Mouse (Mus musculus) neural tube, embryonic 12.5 days (tissue): ENCODE results near the gene Vmp1. TPM values are rescaled to one million over a fixed set of nuclear protein-coding genes. Genes with fewer than 3 reads are reported as not detected.

Experiments used
- ATAC-seq: fragments of 200-750 bp; cut with Nextera tagmentation; 2 replicates; pipeline ENCODE4 v1.8.0; 2017; ENCODE audit warnings: low read depth, mild to moderate bottlenecking, moderate TSS enrichment, moderate library complexity; ENCODE audit not compliant: low FRiP score
- H3K27ac ChIP-seq: fragments of 300-500 bp; sonication (generic); 2 replicates; pipeline ENCODE4 v1.5.1; 2016
- H3K27me3 ChIP-seq: fragments of 300-500 bp; sonication (generic); replicated peaks from 2 replicates; pipeline ENCODE4 v1.6.1; 2016; ENCODE audit warnings: mild to moderate bottlenecking
- H3K36me3 ChIP-seq: fragments of 300-500 bp; sonication (generic); 2 replicates; pipeline ENCODE4 v1.6.1; 2016; ENCODE audit warnings: mild to moderate bottlenecking
- H3K4me1 ChIP-seq: fragments of 300-500 bp; sonication (generic); 2 replicates; pipeline ENCODE4 v1.6.1; 2016
- H3K4me2 ChIP-seq: fragments of 300-500 bp; sonication (generic); replicated peaks from 2 replicates; pipeline ENCODE4 v1.6.1; 2016; ENCODE audit warnings: mild to moderate bottlenecking
- H3K4me3 ChIP-seq: fragments of 300-500 bp; sonication (generic); 2 replicates; pipeline ENCODE4 v1.5.1; 2016
- H3K9ac ChIP-seq: fragments of 300-500 bp; sonication (generic); 2 replicates; pipeline ENCODE4 v1.6.1; 2016; ENCODE audit warnings: mild to moderate bottlenecking
- H3K9me3 ChIP-seq: fragments of 300-500 bp; sonication (generic); 2 replicates; pipeline ENCODE4 v1.6.1; 2016; ENCODE audit warnings: mild to moderate bottlenecking
- WGBS: fragments of 180-500 bp; shearing (Covaris S2); methylation state at CpG from one replicate; pipeline ENCODE4 v1.1.7; 2016; 5-methylcytosine and 5-hydroxymethylcytosine counted together
- polyA plus RNA-seq: library from polyadenylated mRNA; unstranded; fragments of >200 nt; fragmentation: Nextera tagmentation; extraction: Ambion mirVana; gene quantifications from 2 replicates; pipeline ENCODE4 v1.2.1, GENCODE M21; 2016

The Vmp1 gene
- polyA plus RNA-seq, 1 experiment from 2014 or later = 96.6 TPM

GRCm38 (mm10) chr11:86668169-86668568, 15.5 kb downstream of the Vmp1 start:
- H3K9me3 ChIP-seq = no peaks in the 10 kb centered on the region
- H3K27ac ChIP-seq = no peak overlapping the region
- no peak overlapping the region for H3K4me2 ChIP-seq
- no peaks in the 10 kb centered on the region for H3K4me1 ChIP-seq
- H3K4me3 ChIP-seq = no peak overlapping the region
- WGBS = 92% methylated on average over 3 of the region's 3 CpGs
- H3K27me3 ChIP-seq = no peaks in the 10 kb centered on the region
- peaks cover 10% of the 10 kb centered on the region for H3K36me3 ChIP-seq
- ATAC-seq = no peak
- H3K9ac ChIP-seq = no peak overlapping the region

- no peak overlapping the region for H3K9ac ChIP-seq
- no peaks in the 10 kb centered on the region for H3K9me3 ChIP-seq
- H3K27ac ChIP-seq = no peak overlapping the region
- H3K36me3 ChIP-seq = peaks cover 11% of the 10 kb centered on the region
- H3K4me3 ChIP-seq = no peak overlapping the region
- ATAC-seq = no peak
- no peaks in the 10 kb centered on the region for H3K4me1 ChIP-seq
- no peak overlapping the region for H3K4me2 ChIP-seq
- WGBS = 96% methylated on average over 2 of the region's 2 CpGs
- no peaks in the 10 kb centered on the region for H3K27me3 ChIP-seq
Measured at GRCm38 (mm10) chr11:86667553-86667952, 16.1 kb downstream of the Vmp1 start.

DNA sequence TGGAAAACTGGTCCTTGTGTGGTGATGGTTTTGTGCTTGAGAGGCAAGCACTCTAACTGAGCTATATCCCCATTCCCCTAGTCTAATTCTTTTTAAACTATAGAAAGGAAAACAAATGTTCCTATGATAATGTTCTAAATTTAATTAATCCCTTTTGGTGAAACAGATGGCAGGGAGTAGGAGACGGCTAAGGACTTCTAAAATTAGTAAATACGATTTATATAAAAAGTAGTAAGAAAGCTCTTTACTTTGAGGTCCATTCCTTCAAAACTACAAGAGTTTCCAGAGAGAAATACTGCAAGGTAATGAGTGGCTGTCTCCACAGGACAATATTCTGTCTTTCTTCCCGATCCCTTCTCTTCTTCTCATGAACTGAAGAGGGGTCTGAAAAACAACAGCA, 19.2 kb downstream of the Vmp1 start:
- whole genome bisulfite sequencing = 97% methylated on average over 3 of the region's 3 CpGs
- Histone ChIP-seq H3K9me3 (no peaks in the 10 kb centered on the region), H3K27ac (no peak overlapping the region), H3K36me3 (peaks cover 28% of the 10 kb centered on the region), H3K4me2 (no peak overlapping the region), H3K4me1 (no peaks in the 10 kb centered on the region), H3K4me3 (no peak overlapping the region), H3K27me3 (no peaks in the 10 kb centered on the region), H3K9ac (no peak overlapping the region)
- no peak for ATAC-seq

DNA sequence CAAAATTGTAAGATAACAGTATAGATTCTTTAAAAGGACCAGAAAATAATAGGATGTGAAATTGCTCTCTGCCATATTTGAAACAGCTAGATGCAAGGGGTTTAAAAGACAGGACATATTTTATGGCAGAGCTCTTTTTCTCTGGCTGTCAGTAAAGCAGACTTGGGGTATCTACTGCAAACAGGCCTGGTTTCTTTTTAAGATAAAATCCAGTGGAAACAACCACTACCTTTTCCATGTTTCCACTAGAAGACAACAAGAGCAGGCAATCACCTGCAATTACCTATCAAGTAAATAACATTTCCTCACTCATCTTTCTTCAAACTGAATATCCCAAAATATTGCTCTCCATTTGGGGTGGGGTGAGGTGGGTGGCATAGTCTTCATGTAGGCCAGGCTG, 19.7 kb downstream of the Vmp1 start:
- Histone ChIP-seq H3K4me3 (no peak overlapping the region), H3K27ac (no peak overlapping the region), H3K9ac (no peak overlapping the region), H3K36me3 (peaks cover 28% of the 10 kb centered on the region), H3K4me1 (no peaks in the 10 kb centered on the region), H3K27me3 (no peaks in the 10 kb centered on the region), H3K9me3 (no peaks in the 10 kb centered on the region), H3K4me2 (no peak overlapping the region)
- no peak for ATAC-seq

- no peak for ATAC-seq
- H3K9ac ChIP-seq = no peak overlapping the region
- H3K9me3 ChIP-seq = no peaks in the 10 kb centered on the region
- no peaks in the 10 kb centered on the region for H3K27me3 ChIP-seq
- no peak overlapping the region for H3K4me3 ChIP-seq
- H3K36me3 ChIP-seq = peaks cover 28% of the 10 kb centered on the region
- no peaks in the 10 kb centered on the region for H3K4me1 ChIP-seq
- H3K4me2 ChIP-seq = no peak overlapping the region
- H3K27ac ChIP-seq = no peak overlapping the region
- 94% methylated on average over 8 of the region's 8 CpGs for WGBS
Measured at GRCm38 (mm10) chr11:86662986-86663895, 20.4 kb downstream of the Vmp1 start.

DNA sequence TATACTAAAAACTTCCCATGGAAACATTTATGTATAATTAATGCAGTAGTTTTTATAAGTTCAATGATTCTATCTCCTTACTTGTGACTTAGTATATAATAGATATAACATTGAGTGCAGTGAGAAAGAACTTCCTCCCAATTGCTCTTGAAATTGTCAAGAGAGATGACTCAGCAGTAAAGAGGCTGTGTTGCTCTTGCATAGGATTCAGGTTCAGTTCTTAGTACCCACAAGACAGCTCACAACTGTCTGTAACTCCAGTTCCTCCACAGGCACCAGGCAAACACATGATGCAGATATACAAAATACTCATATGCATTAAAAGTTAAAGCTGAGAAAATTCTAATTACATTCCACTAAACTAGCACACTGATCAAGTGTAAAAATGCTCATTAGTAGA, 25.8 kb downstream of the Vmp1 start:
- H3K4me1 ChIP-seq = no peaks in the 10 kb centered on the region
- H3K4me3 ChIP-seq = no peak overlapping the region
- no peak overlapping the region for H3K9ac ChIP-seq
- peaks cover 18% of the 10 kb centered on the region for H3K36me3 ChIP-seq
- H3K27ac ChIP-seq = no peak overlapping the region
- H3K9me3 ChIP-seq = no peaks in the 10 kb centered on the region
- no peaks in the 10 kb centered on the region for H3K27me3 ChIP-seq
- H3K4me2 ChIP-seq = no peak overlapping the region
- ATAC-seq = no peak

GRCm38 (mm10) chr11:86656849-86657567, 26.6 kb downstream of the Vmp1 start:
- no peaks in the 10 kb centered on the region for H3K4me1 ChIP-seq
- H3K27me3 ChIP-seq = no peaks in the 10 kb centered on the region
- ATAC-seq = no peak
- no peak overlapping the region for H3K27ac ChIP-seq
- H3K9me3 ChIP-seq = no peaks in the 10 kb centered on the region
- H3K4me2 ChIP-seq = no peak overlapping the region
- H3K4me3 ChIP-seq = no peak overlapping the region
- peaks cover 11% of the 10 kb centered on the region for H3K36me3 ChIP-seq
- 85% methylated on average over 4 of the region's 4 CpGs for WGBS
- no peak overlapping the region for H3K9ac ChIP-seq

DNA sequence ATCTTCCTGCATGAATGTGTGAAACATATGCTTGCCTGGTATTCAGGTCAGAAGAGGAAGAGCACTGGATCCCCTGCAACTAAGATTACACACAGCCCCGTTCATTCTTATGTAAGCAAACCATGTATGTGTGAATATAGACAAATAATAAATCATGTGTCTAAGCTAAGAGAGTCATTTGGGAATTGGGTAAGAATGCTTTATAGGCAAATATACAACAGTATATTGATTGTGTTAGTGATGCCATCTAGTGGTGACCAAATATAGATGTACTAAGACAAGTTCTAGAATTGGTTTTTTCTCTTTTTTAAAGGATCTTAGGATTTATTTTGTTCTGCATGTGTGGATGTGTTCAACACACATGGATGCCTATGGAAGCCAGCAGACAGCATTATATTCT, 28.0 kb downstream of the Vmp1 start:
- H3K36me3 ChIP-seq = peaks cover 4% of the 10 kb centered on the region
- H3K9me3 ChIP-seq = no peaks in the 10 kb centered on the region
- H3K4me3 ChIP-seq = no peak overlapping the region
- ATAC-seq = no peak
- H3K4me1 ChIP-seq = no peaks in the 10 kb centered on the region
- no peaks in the 10 kb centered on the region for H3K27me3 ChIP-seq
- 71% methylated on average over 1 of the region's 1 CpGs for WGBS
- no peak overlapping the region for H3K9ac ChIP-seq
- H3K27ac ChIP-seq = no peak overlapping the region
- no peak overlapping the region for H3K4me2 ChIP-seq

DNA sequence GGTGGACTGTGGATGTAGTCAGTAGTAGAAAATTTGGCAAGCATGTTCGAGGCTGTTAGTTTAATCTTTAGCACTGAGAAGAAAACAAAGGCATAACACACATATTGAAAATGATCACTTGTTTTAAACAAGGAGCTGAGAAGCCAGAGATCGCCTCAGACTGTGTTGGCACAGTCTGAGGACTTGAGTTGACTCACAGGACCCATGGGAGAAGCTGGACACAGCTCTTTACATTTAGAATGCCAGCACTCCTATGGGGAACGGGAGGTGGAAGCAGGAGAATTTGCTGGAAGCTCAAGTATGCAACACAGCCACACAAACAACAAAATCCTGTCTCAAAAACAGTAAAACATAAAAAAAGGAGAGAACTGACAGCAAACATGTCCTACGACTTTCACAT, 29.5 kb downstream of the Vmp1 start:
- no peaks in the 10 kb centered on the region for H3K4me1 ChIP-seq
- no peak overlapping the region for H3K9ac ChIP-seq
- ATAC-seq = no peak
- no peak overlapping the region for H3K4me3 ChIP-seq
- no peak overlapping the region for H3K27ac ChIP-seq
- no peaks in the 10 kb centered on the region for H3K36me3 ChIP-seq
- no peaks in the 10 kb centered on the region for H3K9me3 ChIP-seq
- 93% methylated on average over 4 of the region's 4 CpGs for WGBS
- no peaks in the 10 kb centered on the region for H3K27me3 ChIP-seq
- H3K4me2 ChIP-seq = no peak overlapping the region

GRCm38 (mm10) chr11:86653446-86653845, 30.2 kb downstream of the Vmp1 start:
- Histone ChIP-seq H3K27ac (no peak overlapping the region), H3K4me3 (no peak overlapping the region), H3K9me3 (no peaks in the 10 kb centered on the region), H3K4me1 (no peaks in the 10 kb centered on the region), H3K9ac (no peak overlapping the region), H3K4me2 (no peak overlapping the region), H3K36me3 (no peaks in the 10 kb centered on the region), H3K27me3 (no peaks in the 10 kb centered on the region)
- no peak for ATAC-seq
- 54% methylated on average over 3 of the region's 3 CpGs for WGBS

- Histone ChIP-seq H3K27ac (no peak overlapping the region), H3K4me1 (no peaks in the 10 kb centered on the region), H3K27me3 (no peaks in the 10 kb centered on the region), H3K4me2 (no peak overlapping the region), H3K36me3 (no peaks in the 10 kb centered on the region), H3K9me3 (no peaks in the 10 kb centered on the region), H3K4me3 (no peak overlapping the region), H3K9ac (no peak overlapping the region)
- 95% methylated on average over 4 of the region's 4 CpGs for WGBS
- no peak for ATAC-seq
Measured at GRCm38 (mm10) chr11:86652578-86652979, 31.1 kb downstream of the Vmp1 start.

DNA sequence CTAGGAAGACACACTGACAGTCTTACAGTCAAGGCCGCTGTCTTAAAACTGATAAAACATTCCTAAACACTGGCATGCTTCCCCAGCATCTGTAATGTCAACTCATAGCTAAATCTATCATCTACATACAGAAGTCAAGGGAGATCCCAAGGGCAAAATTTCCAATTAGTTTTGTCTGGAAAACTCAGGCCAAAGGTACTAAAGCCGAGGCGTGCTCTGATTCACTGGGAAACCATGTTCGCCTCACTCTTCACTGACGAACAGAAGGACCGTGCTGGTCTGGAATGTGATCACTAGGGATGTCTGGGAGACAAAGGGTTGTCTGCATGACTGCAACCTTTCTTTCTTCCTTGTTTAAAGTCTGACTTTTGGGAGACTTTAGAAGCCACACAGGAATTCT, 33.0 kb downstream of the Vmp1 start:
- H3K36me3 ChIP-seq = no peaks in the 10 kb centered on the region
- H3K9me3 ChIP-seq = no peaks in the 10 kb centered on the region
- WGBS = 68% methylated on average over 6 of the region's 6 CpGs
- no peak overlapping the region for H3K4me3 ChIP-seq
- no peak overlapping the region for H3K27ac ChIP-seq
- H3K4me2 ChIP-seq = no peak overlapping the region
- no peak overlapping the region for H3K9ac ChIP-seq
- no peaks in the 10 kb centered on the region for H3K4me1 ChIP-seq
- H3K27me3 ChIP-seq = no peaks in the 10 kb centered on the region
- no peak for ATAC-seq

GRCm38 (mm10) chr11:86649542-86649941, 34.1 kb downstream of the Vmp1 start:
- no peaks in the 10 kb centered on the region for H3K9me3 ChIP-seq
- WGBS = 84% methylated on average over 1 of the region's 1 CpGs
- no peak overlapping the region for H3K4me3 ChIP-seq
- H3K9ac ChIP-seq = no peak overlapping the region
- H3K4me2 ChIP-seq = no peak overlapping the region
- no peak for ATAC-seq
- no peaks in the 10 kb centered on the region for H3K36me3 ChIP-seq
- no peaks in the 10 kb centered on the region for H3K4me1 ChIP-seq
- H3K27ac ChIP-seq = no peak overlapping the region
- no peaks in the 10 kb centered on the region for H3K27me3 ChIP-seq
